Mouse (Mus musculus): ENCODE measurements around the gene Bhlhb9. TPM values are rescaled to one million over a fixed set of nuclear protein-coding genes. Genes with fewer than 3 reads are reported as not detected.

Gene Bhlhb9
- polyA plus RNA-seq, 1 experiment from 2014 or later = 111 TPM

GRCm38 (mm10) chrX:135925911-135926310 lies 128.5 kb downstream of the Bhlhb9 start:
- Histone ChIP-seq H3K27ac (no peak overlapping the region), H3K27me3 (no peaks in the 10 kb centered on the region), H3K4me3 (replicated peaks) (no peak overlapping the region), H3K9ac (replicated peaks) (no peak overlapping the region), H3K4me1 (replicated peaks) (no peaks in the 10 kb centered on the region), H3K9me3 (no peaks in the 10 kb centered on the region), H3K4me2 (replicated peaks) (no peak overlapping the region), H3K36me3 (no peaks in the 10 kb centered on the region)
- no peak for ATAC-seq
- 20% methylated on average over 3 of the region's 3 CpGs for WGBS

DNA sequence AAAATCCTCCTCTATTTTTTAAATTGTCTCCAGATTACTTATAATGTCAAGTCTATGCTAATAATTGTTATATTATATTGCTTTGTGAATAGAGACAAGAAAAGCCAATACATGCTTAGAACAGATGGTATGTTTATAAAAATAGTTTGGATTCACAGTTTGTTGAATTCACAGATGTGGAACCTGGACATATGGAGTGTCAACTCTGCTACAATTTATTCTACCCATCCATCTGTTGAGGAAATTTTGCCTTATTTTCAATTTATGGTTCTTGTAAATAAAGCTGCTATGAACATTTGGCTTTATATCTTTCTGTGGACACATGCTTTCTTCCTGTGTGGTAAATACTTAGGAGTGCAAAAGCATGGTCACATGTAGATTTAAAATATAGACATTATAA lies 131.2 kb downstream of the Bhlhb9 start:
- Histone ChIP-seq H3K9me3 (no peaks in the 10 kb centered on the region), H3K4me1 (replicated peaks) (no peaks in the 10 kb centered on the region), H3K4me2 (replicated peaks) (no peak overlapping the region), H3K36me3 (no peaks in the 10 kb centered on the region), H3K27me3 (no peaks in the 10 kb centered on the region), H3K4me3 (replicated peaks) (no peak overlapping the region), H3K27ac (no peak overlapping the region), H3K9ac (replicated peaks) (no peak overlapping the region)
- ATAC-seq = no peak

GRCm38 (mm10) chrX:135936452-135936851 lies 139.1 kb downstream of the Bhlhb9 start:
- WGBS = 61% methylated on average over 1 of the region's 1 CpGs
- no peak overlapping the region for H3K4me2 ChIP-seq (replicated peaks)
- no peaks in the 10 kb centered on the region; the same call in 1 of the 2 replicates for H3K27me3 ChIP-seq
- peaks cover 3% of the 10 kb centered on the region; the same call in 1 of the 2 replicates for H3K36me3 ChIP-seq
- H3K4me1 ChIP-seq (replicated peaks) = no peaks in the 10 kb centered on the region
- H3K27ac ChIP-seq = no peak overlapping the region
- ATAC-seq = no peak
- no peak overlapping the region for H3K9ac ChIP-seq (replicated peaks)
- no peaks in the 10 kb centered on the region for H3K9me3 ChIP-seq
- no peak overlapping the region for H3K4me3 ChIP-seq (replicated peaks)

MicroRNAs encoded within 50 kb of the gene (microRNA counts, 519-probe panel; counts per million panel counts)
- 110 counts per million, percentile 56 among the panel's probes with 10 or more counts for microRNA mmu-miR-1970

Small RNAs within 50 kb of the gene (microRNA-seq; reads per million reads assigned to microRNA genes)
- gene Mir1970 = not detected

Other genes with a start within 250 kb of the Bhlhb9 start
- not detected in 2 replicates for gene Nxf7, start 198.8 kb upstream of the Bhlhb9 start, polyA plus RNA-seq (2015; fragmentation: Nextera tagmentation; extraction: Ambion mirVana)
- not detected in 2 replicates for gene Prame, start 169.9 kb upstream of the Bhlhb9 start, polyA plus RNA-seq (2015; fragmentation: Nextera tagmentation; extraction: Ambion mirVana)
- gene Tcp11x2, start 103.8 kb upstream of the Bhlhb9 start, polyA plus RNA-seq (2015; fragmentation: Nextera tagmentation; extraction: Ambion mirVana) = not detected in 2 replicates
- gene Tmsb15a, start 72.3 kb upstream of the Bhlhb9 start, polyA plus RNA-seq (2015; fragmentation: Nextera tagmentation; extraction: Ambion mirVana) = not detected in 2 replicates
- 11.7 and 13.5 TPM in 2 replicates for gene Armcx5, start 54.9 kb upstream of the Bhlhb9 start, polyA plus RNA-seq (2015; fragmentation: Nextera tagmentation; extraction: Ambion mirVana)
- gene Gprasp1, start 54.9 kb upstream of the Bhlhb9 start, polyA plus RNA-seq (2015; fragmentation: Nextera tagmentation; extraction: Ambion mirVana) = 163 and 181 TPM in 2 replicates
- 157 and 166 TPM in 2 replicates for gene Gprasp2, start 41.4 kb downstream of the Bhlhb9 start, polyA plus RNA-seq (2015; fragmentation: Nextera tagmentation; extraction: Ambion mirVana)
- 243 and 276 TPM in 2 replicates for gene Arxes2, start 196.2 kb downstream of the Bhlhb9 start, polyA plus RNA-seq (2015; fragmentation: Nextera tagmentation; extraction: Ambion mirVana)
- gene Arxes1, start 235.8 kb downstream of the Bhlhb9 start, polyA plus RNA-seq (2015; fragmentation: Nextera tagmentation; extraction: Ambion mirVana) = 95.2 and 109 TPM in 2 replicates

All from midbrain, embryonic 13.5 days (tissue).